Mouse (Mus musculus): ENCODE measurements around the gene Gm10665. TPM values are rescaled to one million over a fixed set of nuclear protein-coding genes. Genes with fewer than 3 reads are reported as not detected.

The Gm10665 gene
- not detected for polyA plus RNA-seq (2017; shearing (Covaris generic))

DNA sequence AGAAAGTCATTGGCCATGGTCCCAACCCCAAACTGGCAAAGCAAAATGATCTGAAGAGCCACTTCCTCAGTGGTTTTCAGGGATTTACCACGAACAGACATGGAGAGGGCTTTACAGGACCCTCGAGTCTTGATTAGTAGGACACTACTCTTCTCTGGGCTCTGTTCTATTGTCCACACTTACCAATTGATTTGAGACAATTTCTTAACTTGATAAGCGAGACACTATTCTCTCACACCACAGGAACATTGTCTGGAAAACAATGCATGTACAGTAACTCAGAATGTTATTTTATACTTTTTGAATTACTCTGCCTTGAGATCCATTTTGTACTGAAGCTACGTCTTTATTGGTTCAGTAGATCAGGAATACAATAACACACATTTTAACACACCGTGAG lies at the start of gene Gm10665:
Gene Gm10665 (minus strand): TSS at position 101 of the 400 bp plus-strand sequence.

DNA sequence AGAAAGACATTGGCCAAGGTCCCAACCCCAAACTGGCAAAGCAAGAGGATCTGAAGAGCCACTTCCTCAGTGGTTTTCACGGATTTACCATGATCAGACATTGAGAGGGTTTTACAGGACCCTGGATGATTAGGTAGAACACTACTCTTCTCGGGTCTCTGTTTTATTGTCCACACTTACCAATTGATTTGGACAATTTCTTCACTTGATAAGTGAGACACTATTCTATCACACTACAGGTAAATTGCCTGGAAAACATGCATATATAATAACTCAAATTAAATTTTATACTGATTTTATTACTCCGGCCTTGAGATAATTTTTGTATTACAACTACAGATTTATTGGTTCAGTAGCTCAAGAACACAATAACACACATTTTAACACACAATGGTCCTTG lies 35.7 kb upstream of the Gm10665 start, which contains the start of gene Vmn1r151:
Gene Vmn1r151 (minus strand): TSS at position 101 of the 400 bp plus-strand sequence.

DNA sequence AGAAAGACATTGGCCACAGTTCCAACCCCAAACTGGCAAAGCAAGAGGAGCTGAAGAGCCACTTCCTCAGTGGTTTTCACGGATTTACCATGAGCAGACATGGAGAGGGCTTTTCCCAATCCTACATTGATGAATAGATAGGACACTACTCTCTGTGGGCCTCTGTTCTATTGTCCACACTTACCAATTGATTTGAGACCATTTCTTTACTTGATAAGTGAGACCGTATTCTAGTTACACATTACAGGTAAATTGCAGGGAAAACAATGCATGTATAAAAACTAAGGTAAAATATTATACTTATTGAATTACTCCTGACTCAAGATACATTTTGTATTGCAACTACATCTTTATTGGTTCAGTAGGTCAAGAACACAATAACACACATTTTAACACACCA lies 25.7 kb downstream of the Gm10665 start, which contains the start of gene Vmn1r149:
Gene Vmn1r149 (minus strand): TSS at position 101 of the 400 bp plus-strand sequence.

DNA sequence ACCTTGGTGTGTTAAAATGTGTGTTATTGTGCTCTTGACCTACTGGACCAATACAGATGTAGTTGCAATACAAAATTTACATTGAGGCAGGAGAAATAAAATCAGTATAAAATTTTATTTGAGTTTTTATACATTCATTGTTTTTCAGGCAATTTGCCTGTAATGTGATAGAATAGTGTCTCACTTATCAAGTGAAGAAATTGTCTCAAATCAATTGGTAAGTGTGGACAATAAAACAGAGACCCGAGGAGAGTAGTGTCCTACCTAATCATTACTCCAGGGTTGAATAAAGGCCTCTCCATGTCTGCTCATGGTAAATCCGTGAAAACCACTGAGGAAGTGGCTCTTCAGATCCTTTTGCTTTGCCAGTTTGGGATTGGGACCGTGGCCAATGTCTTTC lies 50.6 kb downstream of the Gm10665 start, which contains the start of gene Vmn1r148:
Gene Vmn1r148 (plus strand): TSS at position 301 of the 400 bp plus-strand sequence.

Other genes starting within 250 kb of the Gm10665 start
- gene Gm8453, start 234.6 kb downstream of the Gm10665 start, polyA plus RNA-seq (2017; shearing (Covaris generic)), result not detected
- gene Gm4187, start 134.4 kb downstream of the Gm10665 start, polyA plus RNA-seq (2017; shearing (Covaris generic)), result not detected
- not detected for gene Gm8660, start 93.0 kb downstream of the Gm10665 start, polyA plus RNA-seq (2017; shearing (Covaris generic))
- gene Vmn1r148, start 50.5 kb downstream of the Gm10665 start, polyA plus RNA-seq (2017; shearing (Covaris generic)), result not detected
- gene Vmn1r149, start 25.8 kb downstream of the Gm10665 start, polyA plus RNA-seq (2017; shearing (Covaris generic)), result not detected
- not detected for gene Vmn1r151, start 35.6 kb upstream of the Gm10665 start, polyA plus RNA-seq (2017; shearing (Covaris generic))
- not detected for gene Vmn1r152, start 58.9 kb upstream of the Gm10665 start, polyA plus RNA-seq (2017; shearing (Covaris generic))
- not detected for gene Gm8677, start 70.8 kb upstream of the Gm10665 start, polyA plus RNA-seq (2017; shearing (Covaris generic))
- gene Gm4201, start 101.3 kb upstream of the Gm10665 start, polyA plus RNA-seq (2017; shearing (Covaris generic)), result not detected
- gene Gm4565, start 124.1 kb upstream of the Gm10665 start, polyA plus RNA-seq (2017; shearing (Covaris generic)), result 0.24 TPM
- gene Vmn1r155, start 193.9 kb upstream of the Gm10665 start, polyA plus RNA-seq (2017; shearing (Covaris generic)), result not detected
- gene Gm8693, start 228.2 kb upstream of the Gm10665 start, polyA plus RNA-seq (2017; shearing (Covaris generic)), result not detected